Mouse (Mus musculus) frontal cortex, adult 2 months (tissue): Measurements from ENCODE around the gene Oog2. TPM values are rescaled to one million over a fixed set of nuclear protein-coding genes. Genes with fewer than 3 reads are reported as not detected.
"Not testable (repeated sequence)": the region's sequence is repeated elsewhere in the genome, so short reads cannot be mapped to it uniquely, and the experiment has no call there.

Experiments
- DNase-seq, 2 experiments: peaks; one replicate each; pipeline ENCODE4 v3.0.0; 2022; ENCODE audit warnings: low spot score in 1 of 2; ENCODE audit errors: extremely low spot score in 1 of 2
- polyA plus RNA-seq: library from polyadenylated mRNA; depleted of rRNA; stranded (reverse); fragments of >200 nt; gene quantifications from 2 replicates; pipeline ENCODE4 v1.2.3, GENCODE M21; 2012; rRNA removed

Oog2 gene
- not detected in 2 replicates for polyA plus RNA-seq

- DNase-seq, result no peak
These were observed at the start of gene Oog2 for GRCm38 (mm10) chr4:144190419-144190818. Oog2 (plus strand) TSS chr4:144190719.

GRCm38 (mm10) chr4:144162563-144162962 lies 28.0 kb upstream of the Oog2 start, which contains the start of gene Oog3:
Oog3 (minus strand) TSS chr4:144162663.
- DNase-seq, result no peak

GRCm38 (mm10) chr4:144213218-144213617 lies 22.7 kb downstream of the Oog2 start, which contains the start of gene C87977:
C87977 (minus strand) TSS chr4:144213318.
- DNase-seq, result not testable (repeated sequence)

Other genes starting within 250 kb of the Oog2 start
- gene Pramef25, start 239.7 kb upstream of the Oog2 start, polyA plus RNA-seq, result not detected in 2 replicates
- gene Gm13101, start 223.8 kb upstream of the Oog2 start, polyA plus RNA-seq, result not detected in 2 replicates
- not detected in 2 replicates for gene Pramef17, start 196.3 kb upstream of the Oog2 start, polyA plus RNA-seq
- gene Pramel4, start 131.6 kb upstream of the Oog2 start, polyA plus RNA-seq, result not detected in 2 replicates
- gene Gm13102, start 84.2 kb upstream of the Oog2 start, polyA plus RNA-seq, result not detected in 2 replicates
- not detected in 2 replicates for gene Oog3, start 28.1 kb upstream of the Oog2 start, polyA plus RNA-seq
- not detected in 2 replicates for gene C87977, start 22.6 kb downstream of the Oog2 start, polyA plus RNA-seq
- not detected in 2 replicates for gene Pramel5, start 89.8 kb downstream of the Oog2 start, polyA plus RNA-seq
- not detected in 2 replicates for gene Gm13128, start 139.5 kb downstream of the Oog2 start, polyA plus RNA-seq
- not detected in 2 replicates for gene Gm13119, start 167.2 kb downstream of the Oog2 start, polyA plus RNA-seq
- not detected in 2 replicates for gene Pramef20, start 187.2 kb downstream of the Oog2 start, polyA plus RNA-seq
- gene Pramef12, start 217.7 kb downstream of the Oog2 start, polyA plus RNA-seq, result 0.04 and 0.59 TPM in 2 replicates
- gene 1700012P22Rik, start 248.1 kb downstream of the Oog2 start, polyA plus RNA-seq, result not detected in 2 replicates